Mouse (Mus musculus): ENCODE measurements around the gene Megf8. TPM values are rescaled to one million over a fixed set of nuclear protein-coding genes. Genes with fewer than 3 reads are reported as not detected.

Gene Megf8
- total RNA-seq, 2 experiments from 2014 or later = 37.8 to 47.0 TPM

- DNase-seq (ENCODE audit: low spot score in 2 of 2) = no peak
Measured at GRCm38 (mm10) chr7:25380392-25381283, 63.7 kb downstream of the Megf8 start.

DNA sequence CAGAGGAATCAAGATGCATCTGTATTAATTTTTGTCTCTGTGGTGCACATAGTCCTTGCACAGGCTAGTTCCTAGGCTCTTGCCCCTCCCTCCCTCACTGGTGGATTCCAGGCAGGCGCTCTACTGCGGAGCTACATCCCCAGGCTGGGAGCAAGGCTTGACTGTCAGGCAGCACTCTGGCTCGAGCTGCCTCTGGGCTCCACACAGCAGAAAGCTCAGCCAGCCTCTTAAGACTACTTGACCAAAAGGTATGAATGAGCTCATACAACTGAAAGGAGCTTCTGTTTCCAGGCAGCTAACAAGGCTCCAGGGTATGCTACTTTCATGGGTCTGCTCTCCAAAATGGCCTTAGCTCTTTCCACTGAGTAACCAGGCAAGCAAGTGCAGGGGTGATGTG is 64.3 kb downstream of the Megf8 start:
- DNase-seq (ENCODE audit: low spot score in 2 of 2) = no peak

DNA sequence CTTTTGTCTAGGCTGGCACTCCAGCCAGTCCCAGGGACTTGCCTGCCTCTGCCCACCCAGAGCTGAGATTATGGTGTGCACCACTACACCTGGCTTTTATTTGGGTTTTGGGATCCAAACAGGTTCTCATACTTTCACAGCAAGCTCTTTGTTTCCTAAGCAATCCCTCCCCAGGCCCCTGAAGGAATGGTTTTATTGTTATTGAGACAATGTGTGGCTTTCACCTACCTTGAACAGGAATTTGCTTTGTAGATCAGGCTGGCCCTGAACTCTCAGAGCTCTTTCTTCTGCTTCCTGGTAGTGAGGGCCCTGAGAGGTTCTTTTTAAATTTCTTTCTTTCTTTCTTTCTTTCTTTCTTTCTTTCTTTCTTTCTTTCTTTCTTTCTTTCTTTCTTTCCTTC is 65.6 kb downstream of the Megf8 start:
- no peak for DNase-seq (ENCODE audit: low spot score in 2 of 2)

- DNase-seq (ENCODE audit: low spot score in 2 of 2) = no peak
Measured at GRCm38 (mm10) chr7:25383385-25383784, 66.4 kb downstream of the Megf8 start.

- no peak for DNase-seq (ENCODE audit: low spot score in 2 of 2)
Measured at GRCm38 (mm10) chr7:25383891-25384290, 66.9 kb downstream of the Megf8 start.

DNA sequence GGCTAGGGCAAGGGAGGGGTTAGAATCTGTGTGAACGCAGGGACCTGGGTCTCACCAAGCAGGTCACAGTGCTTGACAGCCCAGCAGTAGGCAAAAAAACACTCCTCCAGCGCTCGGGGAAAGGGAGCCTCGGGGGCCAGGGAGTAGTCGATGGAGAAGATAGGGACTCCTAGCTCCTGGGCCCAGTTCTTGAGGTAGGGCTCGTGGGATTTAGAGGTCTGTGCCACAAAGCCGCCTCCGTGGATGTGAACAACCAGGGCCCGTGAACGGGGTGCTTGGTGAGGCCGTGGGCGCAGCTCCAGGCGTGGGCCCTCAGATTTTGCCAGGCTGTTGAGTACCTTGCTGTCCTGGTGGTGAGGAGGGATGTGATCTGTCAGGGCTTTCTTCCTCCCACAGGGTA is 67.4 kb downstream of the Megf8 start:
- no peak for DNase-seq (ENCODE audit: low spot score in 2 of 2)

DNA sequence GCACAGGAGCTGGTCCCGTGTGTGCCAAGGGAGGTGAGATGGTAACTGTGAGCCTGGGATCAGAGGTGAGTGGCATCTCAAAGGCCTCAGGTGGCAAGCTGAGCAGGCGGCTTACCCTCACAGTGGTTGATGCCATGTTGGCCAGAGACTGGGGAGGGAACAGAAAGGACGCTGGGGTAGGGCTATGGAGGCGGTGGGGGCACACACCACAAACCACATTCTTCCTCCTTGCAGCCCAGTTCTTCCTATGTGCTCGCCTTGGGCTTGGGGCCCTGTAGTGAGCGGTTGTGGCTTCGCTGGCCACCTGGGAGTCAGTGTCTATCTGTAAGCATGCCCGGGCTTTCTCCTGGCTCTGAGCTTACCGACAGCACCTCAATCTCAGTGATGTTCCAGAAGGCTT is 67.9 kb downstream of the Megf8 start:
- DNase-seq (ENCODE audit: low spot score in 2 of 2) = no peak

DNA sequence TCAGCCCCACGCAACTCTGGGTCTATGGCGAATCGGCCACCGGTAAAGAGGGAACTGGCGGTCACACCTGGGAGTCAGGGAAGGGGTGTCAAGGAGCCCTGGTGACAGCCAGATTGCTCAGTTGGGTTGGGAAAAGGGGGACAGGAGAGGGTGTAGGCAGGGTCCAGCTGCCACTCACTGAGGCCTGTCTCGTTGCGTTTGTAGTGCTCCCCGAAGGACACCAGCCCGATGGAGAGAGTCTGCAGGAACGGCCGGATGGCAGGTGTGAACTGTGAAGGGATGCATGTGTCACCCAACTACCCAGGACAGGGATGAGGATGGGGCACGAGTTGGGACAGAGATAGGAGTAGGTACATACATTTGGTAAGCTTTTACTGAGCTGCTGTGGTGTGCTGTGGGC is 68.3 kb downstream of the Megf8 start:
- DNase-seq (ENCODE audit: low spot score in 2 of 2) = no peak

- DNase-seq (ENCODE audit: low spot score in 2 of 2) = peak; percentile 85 to 87
Measured at GRCm38 (mm10) chr7:25385850-25386555, 69.0 kb downstream of the Megf8 start.

DNA sequence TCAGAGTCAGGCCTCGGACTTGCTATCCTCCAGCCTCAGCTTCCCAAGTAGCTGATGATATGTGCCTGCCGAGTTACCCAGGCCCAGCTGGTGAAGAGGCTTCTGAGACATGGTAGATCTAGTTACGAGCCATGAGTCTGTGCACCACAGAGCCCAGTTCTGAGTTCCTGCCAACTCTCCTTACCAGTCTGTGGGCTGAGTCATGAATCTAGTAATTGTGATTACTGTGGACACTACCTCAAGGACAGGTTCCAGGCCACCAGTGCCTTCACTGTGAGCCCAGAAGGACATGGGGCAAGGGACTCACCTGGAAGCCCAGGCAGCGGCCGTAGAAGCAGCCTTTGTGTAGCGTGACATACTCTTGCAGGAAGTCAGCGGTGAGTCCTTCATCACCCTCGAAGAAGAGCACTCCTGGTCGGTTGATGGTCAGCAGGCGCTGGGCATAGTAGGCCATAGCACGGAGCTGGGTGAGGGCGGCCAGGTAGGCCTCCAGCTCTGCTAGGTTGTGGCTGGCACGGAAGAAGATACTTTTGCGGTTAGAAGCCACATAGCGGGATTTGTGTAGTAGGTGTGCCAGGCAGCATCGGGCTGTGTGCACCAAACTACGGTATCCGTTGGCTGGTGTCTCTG is 71.0 kb downstream of the Megf8 start:
- DNase-seq (ENCODE audit: low spot score in 2 of 2) = peak in 1 of 2 experiments; percentile 43

DNA sequence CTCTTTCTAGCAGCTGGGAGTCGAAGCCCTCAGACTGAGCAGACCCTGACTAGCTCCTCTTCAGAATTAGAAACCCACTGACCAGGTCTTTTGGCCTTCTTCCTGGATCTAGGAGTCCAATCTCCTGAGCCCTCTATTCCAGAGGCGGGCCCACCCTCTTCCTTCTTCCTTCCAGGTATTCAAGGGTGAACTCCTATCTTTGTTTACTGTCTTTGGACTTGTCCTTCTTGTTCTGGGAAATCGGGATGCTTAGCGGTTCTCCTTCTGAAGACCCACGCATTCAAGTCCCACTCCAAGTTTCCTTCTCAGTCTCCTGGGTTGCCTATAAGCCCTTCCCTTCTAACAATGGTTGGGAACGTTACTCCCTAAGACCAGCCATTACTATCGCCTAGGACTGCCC is 72.0 kb downstream of the Megf8 start:
- DNase-seq (ENCODE audit: low spot score in 2 of 2) = no peak

DNA sequence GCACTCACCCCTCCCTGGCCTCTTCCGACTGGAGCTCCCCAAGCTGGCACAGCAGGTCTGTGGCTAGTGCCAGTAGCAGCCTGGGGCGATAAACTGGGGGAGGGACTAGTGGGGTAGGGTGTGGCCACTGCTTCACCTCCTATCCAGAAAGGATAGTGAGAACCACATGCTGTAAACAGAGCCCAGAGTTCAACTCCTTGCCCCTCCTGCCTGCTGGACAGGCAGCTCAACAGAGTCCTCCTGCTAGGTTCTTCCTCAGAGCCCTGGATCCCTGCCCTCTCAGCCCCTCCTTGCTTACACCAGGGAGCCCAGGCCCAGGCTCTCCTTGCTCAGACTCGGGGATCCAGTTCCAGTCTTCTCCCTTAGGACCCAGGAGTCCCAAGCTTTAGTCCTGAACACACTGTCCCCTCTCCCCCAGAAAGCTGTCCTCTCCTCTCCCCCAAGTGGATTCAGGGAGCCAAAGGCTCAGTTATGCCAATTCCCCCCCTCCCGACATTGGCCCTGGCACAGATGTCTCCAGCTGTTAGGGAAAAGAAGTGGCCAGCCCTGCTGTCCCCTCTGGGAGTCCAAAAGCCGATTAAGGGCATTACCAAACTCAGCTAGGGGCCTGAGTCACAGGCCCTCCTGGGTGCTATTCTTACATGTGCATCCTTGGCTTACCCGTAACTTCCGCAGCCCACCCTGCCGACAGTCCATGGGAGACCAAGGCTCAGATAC is 73.2 kb downstream of the Megf8 start:
- DNase-seq (ENCODE audit: low spot score in 2 of 2) = peak; percentile 55 to 65

- DNase-seq (ENCODE audit: low spot score in 2 of 2) = peak in 1 of 2 experiments; percentile 41
Measured at GRCm38 (mm10) chr7:25390986-25391385, 74.0 kb downstream of the Megf8 start.

DNA sequence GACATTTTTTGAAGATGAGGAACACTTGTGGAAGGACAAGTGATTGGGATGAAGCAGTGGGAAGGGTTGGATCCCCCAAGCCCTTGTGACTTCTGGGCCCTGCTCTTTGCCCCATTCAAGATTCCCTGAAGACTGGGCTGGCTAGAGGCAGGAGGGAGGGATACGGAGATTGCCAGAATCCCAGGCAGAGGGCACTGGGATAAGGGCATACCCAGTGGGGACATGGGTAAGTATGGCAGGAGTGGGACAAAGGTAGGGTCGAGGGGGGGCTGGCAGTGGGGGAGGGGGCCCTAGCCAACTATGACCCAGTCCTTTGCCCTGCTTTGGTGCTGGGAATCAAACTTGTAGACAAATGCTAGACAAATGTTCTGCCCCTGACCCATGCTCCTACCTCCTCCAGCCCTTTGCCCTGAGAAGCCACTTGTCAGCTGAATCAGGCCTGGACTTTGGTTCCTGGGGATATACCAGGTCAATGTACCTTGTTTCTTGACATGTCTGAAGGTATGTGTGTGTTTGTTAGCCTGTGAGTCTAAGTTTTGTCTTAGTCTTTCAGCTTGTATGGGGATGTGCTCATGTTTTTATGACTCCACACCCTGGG is 75.0 kb downstream of the Megf8 start:
- peak in 1 of 2 experiments; percentile 18 for DNase-seq (ENCODE audit: low spot score in 2 of 2)

DNA sequence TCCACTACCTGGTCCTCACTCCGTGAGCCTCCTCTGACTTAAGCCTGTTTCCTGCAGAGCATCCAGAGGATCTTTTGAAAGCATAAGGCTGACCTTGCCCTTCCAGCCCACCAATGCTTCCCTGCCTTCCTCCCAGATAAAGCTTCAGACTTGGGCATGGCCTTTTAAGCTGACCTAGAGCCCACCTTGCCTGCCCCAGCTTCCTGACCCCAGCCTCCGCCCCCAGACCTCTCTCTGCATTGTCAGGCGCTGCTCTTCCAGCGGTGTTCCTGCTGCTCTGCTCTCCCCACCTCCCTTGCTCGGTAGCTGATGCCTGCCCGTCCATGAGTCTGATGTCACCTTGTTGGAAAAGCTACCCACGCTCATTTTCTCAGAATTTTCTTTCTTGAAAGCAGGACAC is 75.9 kb downstream of the Megf8 start:
- peak in 1 of 2 experiments; percentile 10 for DNase-seq (ENCODE audit: low spot score in 2 of 2)

- DNase-seq (ENCODE audit: low spot score in 2 of 2) = peak in 1 of 2 experiments; percentile 48
Measured at GRCm38 (mm10) chr7:25393451-25394210, 76.7 kb downstream of the Megf8 start.

DNA sequence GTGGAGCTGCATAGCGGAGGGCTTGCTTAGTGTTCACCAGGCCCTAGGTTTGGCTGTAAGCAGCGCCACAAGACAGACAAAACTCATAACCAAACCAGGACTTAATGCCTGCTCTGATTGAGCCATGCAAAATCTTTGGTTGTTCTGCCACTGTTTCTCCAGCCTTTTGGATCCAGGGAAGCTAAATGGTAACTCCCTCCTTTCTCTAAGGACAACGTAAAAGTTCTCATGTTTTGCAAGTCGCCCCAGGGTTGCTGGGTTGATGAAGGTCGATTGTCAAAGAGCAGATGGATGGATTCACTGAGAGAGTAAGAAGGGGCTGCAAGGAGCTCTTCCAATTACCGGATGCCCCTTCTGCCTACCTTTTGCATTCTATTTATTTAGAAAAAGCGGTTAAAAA is 77.8 kb downstream of the Megf8 start:
- DNase-seq (ENCODE audit: low spot score in 2 of 2) = peak in 1 of 2 experiments; percentile 41

DNA sequence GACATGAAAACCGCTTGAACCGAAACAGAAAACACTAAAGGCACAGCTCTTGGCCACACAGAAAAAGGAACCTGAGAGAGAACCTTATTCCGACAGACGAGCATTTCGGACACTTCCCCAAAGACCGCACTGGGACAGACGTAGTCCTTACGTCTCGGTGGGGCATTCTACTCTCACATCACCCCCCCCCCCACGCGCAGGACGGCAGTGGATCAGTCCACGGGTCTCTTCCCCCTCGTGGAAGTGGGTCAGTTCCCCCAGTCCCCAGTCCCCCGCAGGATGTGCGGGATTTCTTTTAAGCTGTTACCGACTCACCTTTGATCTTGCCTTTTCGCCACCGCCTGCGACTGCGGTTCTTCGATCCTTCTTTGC is 78.2 kb downstream of the Megf8 start:
- DNase-seq (ENCODE audit: low spot score in 2 of 2) = no peak

DNA sequence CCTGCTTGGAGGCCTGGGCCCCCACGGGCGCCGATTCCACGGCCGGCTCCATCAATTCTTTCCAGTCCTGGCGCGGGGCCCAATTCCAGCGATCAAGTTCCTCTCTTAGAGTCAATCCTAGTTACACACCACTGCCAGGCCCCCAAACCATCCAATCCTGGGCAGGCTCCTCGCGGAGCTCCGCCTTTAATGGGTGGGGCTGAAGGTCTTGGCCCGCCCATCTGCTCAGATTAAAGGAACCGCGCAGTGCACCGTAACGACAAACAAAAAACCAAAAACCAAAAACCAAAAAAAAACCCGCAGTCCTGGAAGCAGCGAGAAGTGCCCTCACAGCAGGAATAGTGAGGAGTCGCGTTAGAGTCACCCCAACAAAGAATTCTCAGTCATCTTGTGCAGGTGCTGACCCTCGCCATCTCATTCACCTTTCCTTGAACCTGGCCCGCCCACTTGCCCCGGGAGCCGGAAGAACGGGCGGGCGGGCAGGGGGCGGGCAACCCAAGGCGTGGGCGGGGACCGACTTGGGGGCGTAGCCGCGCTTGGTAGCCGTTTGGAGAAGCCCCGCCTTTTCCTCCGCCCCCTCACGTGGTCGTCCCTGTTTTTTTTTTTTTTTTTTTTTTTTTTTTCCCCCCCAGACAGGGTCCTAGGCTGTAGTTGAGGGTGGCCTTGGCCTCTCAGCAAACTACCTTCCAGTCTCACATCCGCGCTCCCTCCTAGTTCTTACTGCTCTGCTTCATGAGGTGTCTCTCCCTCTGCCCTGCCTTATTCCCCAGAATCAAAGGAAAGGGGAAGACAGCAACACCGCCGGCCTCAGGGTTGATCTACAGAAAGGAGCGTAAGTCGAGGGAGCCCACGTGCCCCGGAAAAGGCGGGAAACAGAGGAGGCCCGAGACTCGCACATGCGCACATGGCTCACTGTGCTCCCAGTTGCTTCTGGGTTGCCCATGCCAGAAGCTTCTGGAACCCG is 78.9 kb downstream of the Megf8 start:
- DNase-seq (ENCODE audit: low spot score in 2 of 2) = peak; percentile 94 to 97

All from adrenal gland, adult 18-20 months (tissue).